Mouse (Mus musculus): Measurements from ENCODE around the gene Cdc123. TPM values are rescaled to one million over a fixed set of nuclear protein-coding genes. Genes with fewer than 3 reads are reported as not detected.

Cdc123 gene
- total and polyA plus RNA-seq, 2 experiments = 29.5 to 92.7 TPM

DNA sequence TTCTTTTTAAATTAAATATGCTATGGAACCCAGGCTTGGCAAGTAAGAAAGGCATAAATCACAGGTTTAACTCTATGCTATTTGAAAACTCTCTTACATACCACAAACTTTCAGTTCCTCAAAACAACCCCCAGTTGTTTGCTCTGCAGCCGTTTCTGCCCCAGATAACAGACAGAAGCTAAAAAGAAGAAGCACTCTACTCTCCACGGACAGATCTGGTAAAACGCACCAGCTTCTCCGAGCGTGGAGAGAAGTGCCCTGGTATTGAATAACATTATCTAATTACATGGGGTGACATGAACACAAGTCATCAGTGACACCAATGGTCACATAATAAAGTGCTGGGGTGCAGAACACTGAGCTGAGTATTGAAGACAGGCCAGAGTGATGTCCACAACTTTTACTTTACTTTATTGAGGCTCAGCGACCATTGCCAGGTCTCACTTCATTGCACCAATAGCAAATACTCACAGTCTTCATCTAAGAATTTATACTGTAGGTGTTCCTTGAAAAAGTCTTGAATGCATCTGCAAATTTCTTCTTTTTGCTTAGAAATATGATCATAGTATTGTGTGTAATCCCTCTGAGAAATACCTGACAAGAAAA lies 40.4 kb downstream of the Cdc123 start:
- Histone ChIP-seq H3K79me2 (ENCODE audit: control insufficient read depth, insufficient read depth, low read length) (no peaks in the 10 kb centered on the region), H3K27me3 (ENCODE audit: control insufficient read depth, insufficient read depth, low read length) (no peaks in the 10 kb centered on the region), H3K4me1 (ENCODE audit: control insufficient read depth, insufficient read depth, low read length) (no peaks in the 10 kb centered on the region), H3K27ac (replicated peaks; ENCODE audit: insufficient read depth, low read depth, low read length) (no peak overlapping the region), H3K4me3 (ENCODE audit: insufficient read depth, low read depth, low read length) (no peak overlapping the region), H3K36me3 (ENCODE audit: control insufficient read depth, insufficient read depth, low read length) (peaks cover 34% of the 10 kb centered on the region), H3K9ac (ENCODE audit: low read depth, low read length) (no peak overlapping the region)
- 86% methylated on average over 6 of the region's 6 CpGs for WGBS
- TF ChIP-seq CTCF (IDR thresholded peaks at IDR 0.05; ENCODE audit: low read depth, low read length) (no peak), POLR2A (IDR thresholded peaks at IDR 0.05; ENCODE audit: extremely low read depth, insufficient read depth, low read length) (no peak)
- peak; percentile 21 for DNase-seq (ENCODE audit: extremely low read depth, low read depth, low spot score)

DNA sequence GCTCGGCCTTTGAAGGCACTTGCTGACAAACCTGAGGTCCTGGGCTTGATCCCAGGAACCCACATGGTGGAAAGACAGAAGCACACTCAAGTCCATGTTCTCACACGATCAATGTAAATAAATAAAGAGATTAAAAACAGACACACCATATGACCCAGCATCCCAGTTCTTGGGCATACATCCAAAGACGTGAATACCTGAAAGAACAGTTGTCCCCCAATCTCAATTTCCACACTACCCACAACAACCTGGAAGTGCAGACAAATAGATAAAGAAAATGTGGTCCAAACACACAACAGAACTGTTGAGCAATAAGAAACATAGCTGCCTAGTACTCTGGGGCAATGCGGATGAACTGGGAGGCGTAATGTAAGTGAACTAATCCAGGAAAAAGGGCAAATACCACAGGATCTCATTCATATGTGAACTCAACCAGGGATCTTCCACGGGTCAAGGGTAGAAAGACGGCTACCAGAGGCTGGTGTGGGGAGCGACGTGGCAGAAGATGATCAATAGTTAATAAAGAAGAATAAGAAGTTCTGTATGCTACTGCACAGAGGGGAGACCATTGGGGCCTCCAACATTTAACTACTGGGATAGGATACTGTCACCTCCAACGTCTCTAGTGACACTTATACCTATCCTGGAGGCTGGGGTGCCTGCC lies 42.9 kb downstream of the Cdc123 start:
- DNase-seq (ENCODE audit: extremely low read depth, low read depth, low spot score) = no peak
- no peaks in the 10 kb centered on the region for H3K27me3 ChIP-seq (ENCODE audit: control insufficient read depth, insufficient read depth, low read length)
- H3K79me2 ChIP-seq (ENCODE audit: control insufficient read depth, insufficient read depth, low read length) = no peaks in the 10 kb centered on the region
- no peak for TF ChIP-seq CTCF (IDR thresholded peaks at IDR 0.05; ENCODE audit: low read depth, low read length)
- TF ChIP-seq POLR2A (IDR thresholded peaks at IDR 0.05; ENCODE audit: extremely low read depth, insufficient read depth, low read length) = no peak
- H3K4me3 ChIP-seq (ENCODE audit: insufficient read depth, low read depth, low read length) = no peak overlapping the region
- H3K27ac ChIP-seq (replicated peaks; ENCODE audit: insufficient read depth, low read depth, low read length) = no peak overlapping the region
- peaks cover 5% of the 10 kb centered on the region; the same call in 1 of the 2 replicates for H3K4me1 ChIP-seq (ENCODE audit: control insufficient read depth, insufficient read depth, low read length)
- 95% methylated on average over 10 of the region's 10 CpGs for WGBS
- H3K36me3 ChIP-seq (ENCODE audit: control insufficient read depth, insufficient read depth, low read length) = peaks cover 27% of the 10 kb centered on the region
- no peak overlapping the region for H3K9ac ChIP-seq (ENCODE audit: low read depth, low read length)

DNA sequence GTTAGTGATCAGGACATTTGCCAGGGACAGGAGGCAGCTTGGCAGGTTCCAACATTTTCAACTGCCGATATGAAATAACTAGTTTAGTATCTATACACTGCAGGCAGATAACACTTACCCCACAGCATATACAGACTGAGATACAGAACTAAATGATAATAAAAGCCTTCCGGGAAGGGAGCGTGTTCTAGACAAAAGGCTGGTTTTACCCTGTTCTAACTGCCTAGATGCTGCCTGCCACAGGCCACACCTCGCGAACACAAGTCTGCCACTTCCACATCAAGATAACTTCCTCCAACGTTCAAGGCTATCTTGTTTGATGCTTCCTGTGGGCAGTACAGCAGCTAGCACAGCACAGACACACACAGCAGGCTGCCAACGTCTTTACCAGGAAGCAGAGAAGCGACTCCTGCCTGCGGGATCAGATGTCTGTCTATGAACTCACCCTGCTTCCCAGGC lies 43.8 kb downstream of the Cdc123 start:
- 76% methylated on average over 9 of the region's 9 CpGs for WGBS
- no peak for TF ChIP-seq CTCF (IDR thresholded peaks at IDR 0.05; ENCODE audit: low read depth, low read length)
- TF ChIP-seq POLR2A (IDR thresholded peaks at IDR 0.05; ENCODE audit: extremely low read depth, insufficient read depth, low read length) = no peak
- H3K36me3 ChIP-seq (ENCODE audit: control insufficient read depth, insufficient read depth, low read length) = peaks cover 33% of the 10 kb centered on the region
- H3K9ac ChIP-seq (ENCODE audit: low read depth, low read length) = no peak overlapping the region
- H3K27ac ChIP-seq (replicated peaks; ENCODE audit: insufficient read depth, low read depth, low read length) = no peak overlapping the region
- H3K79me2 ChIP-seq (ENCODE audit: control insufficient read depth, insufficient read depth, low read length) = no peaks in the 10 kb centered on the region
- peaks cover 5% of the 10 kb centered on the region; the same call in 1 of the 2 replicates for H3K4me1 ChIP-seq (ENCODE audit: control insufficient read depth, insufficient read depth, low read length)
- no peak overlapping the region for H3K4me3 ChIP-seq (ENCODE audit: insufficient read depth, low read depth, low read length)
- DNase-seq (ENCODE audit: extremely low read depth, low read depth, low spot score) = no peak
- no peaks in the 10 kb centered on the region for H3K27me3 ChIP-seq (ENCODE audit: control insufficient read depth, insufficient read depth, low read length)

DNA sequence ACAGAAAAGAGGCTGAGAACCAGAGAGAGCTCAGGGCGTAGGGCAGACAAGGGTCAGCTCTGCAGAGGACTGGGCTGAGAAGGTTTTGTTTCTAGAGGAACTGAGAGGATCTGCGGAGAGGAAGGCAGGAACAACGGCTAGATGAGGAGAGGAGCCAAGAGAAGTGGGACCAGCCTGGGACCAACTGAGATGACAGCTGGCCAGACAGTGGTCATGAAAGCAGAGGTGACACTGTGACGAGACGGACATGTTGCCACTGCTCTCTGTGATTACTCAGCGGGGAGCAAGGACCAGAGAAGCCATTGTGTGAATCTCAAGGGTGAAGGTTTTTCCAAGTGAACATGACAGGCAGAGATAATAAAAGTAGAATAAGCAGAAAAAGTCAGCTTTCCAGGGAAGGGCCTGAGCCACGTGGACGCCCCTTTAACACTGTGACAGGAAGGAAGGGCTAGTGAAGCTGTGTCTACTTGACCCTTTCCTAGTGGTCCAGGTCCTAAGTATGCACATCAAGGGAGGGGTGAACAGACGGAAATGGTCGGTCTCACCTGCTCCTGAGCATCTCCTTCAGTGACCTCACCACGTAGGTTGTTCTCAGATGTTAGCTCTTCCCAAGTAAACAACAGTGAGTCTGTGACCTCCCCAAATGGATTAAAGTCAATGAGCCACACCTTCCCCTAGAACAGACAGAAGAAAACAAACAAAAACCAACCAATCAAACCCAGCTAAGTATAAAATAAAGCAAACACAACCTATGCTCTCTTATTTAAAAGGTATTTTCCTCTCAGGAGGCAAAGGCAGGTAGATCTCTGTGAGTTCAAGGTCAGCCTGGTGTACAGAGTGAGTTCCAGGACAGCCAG lies 46.9 kb downstream of the Cdc123 start:
- peak; percentile 72 for DNase-seq (ENCODE audit: extremely low read depth, low read depth, low spot score)
- H3K36me3 ChIP-seq (ENCODE audit: control insufficient read depth, insufficient read depth, low read length) = peaks cover 24% of the 10 kb centered on the region
- no peak overlapping the region for H3K27ac ChIP-seq (replicated peaks; ENCODE audit: insufficient read depth, low read depth, low read length)

DNA sequence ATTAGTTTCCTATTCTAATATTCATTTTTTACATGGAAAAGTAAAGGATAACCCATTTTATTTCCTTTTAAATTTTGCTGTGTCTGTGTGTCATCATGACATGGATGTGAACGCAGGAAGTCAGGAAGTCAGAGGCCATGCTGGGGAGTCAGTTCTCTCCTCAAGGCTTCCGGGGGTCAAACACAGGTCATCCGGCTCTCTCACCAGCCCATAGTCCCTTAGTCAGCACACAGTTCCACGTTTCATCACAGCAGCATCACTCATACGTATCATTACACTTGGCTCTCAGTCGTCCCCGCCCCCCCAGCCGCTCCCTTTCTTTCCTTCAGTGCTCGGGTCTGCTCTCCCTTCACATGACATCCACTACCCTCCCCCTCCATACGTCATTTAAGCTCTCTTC lies 51.2 kb downstream of the Cdc123 start:
- Histone ChIP-seq H3K9ac (ENCODE audit: low read depth, low read length) (no peak overlapping the region), H3K79me2 (ENCODE audit: control insufficient read depth, insufficient read depth, low read length) (no peaks in the 10 kb centered on the region), H3K27ac (replicated peaks; ENCODE audit: insufficient read depth, low read depth, low read length) (no peak overlapping the region), H3K4me3 (ENCODE audit: insufficient read depth, low read depth, low read length) (no peak overlapping the region), H3K36me3 (ENCODE audit: control insufficient read depth, insufficient read depth, low read length) (peaks cover 20% of the 10 kb centered on the region), H3K27me3 (ENCODE audit: control insufficient read depth, insufficient read depth, low read length) (no peaks in the 10 kb centered on the region), H3K4me1 (ENCODE audit: control insufficient read depth, insufficient read depth, low read length) (peaks cover 4% of the 10 kb centered on the region; the same call in 1 of the 2 replicates)
- DNase-seq (ENCODE audit: extremely low read depth, low read depth, low spot score) = no peak
- TF ChIP-seq CTCF (IDR thresholded peaks at IDR 0.05; ENCODE audit: low read depth, low read length) (no peak), POLR2A (IDR thresholded peaks at IDR 0.05; ENCODE audit: extremely low read depth, insufficient read depth, low read length) (no peak)
- 79% methylated on average over 10 of the region's 10 CpGs for WGBS

More for the DNA sequence above, 46.9 kb downstream of the Cdc123 start:
- Histone ChIP-seq H3K27me3 (ENCODE audit: control insufficient read depth, insufficient read depth, low read length) (no peaks in the 10 kb centered on the region), H3K4me1 (ENCODE audit: control insufficient read depth, insufficient read depth, low read length) (peaks cover 5% of the 10 kb centered on the region; the same call in 1 of the 2 replicates), H3K9ac (ENCODE audit: low read depth, low read length) (no peak overlapping the region), H3K79me2 (ENCODE audit: control insufficient read depth, insufficient read depth, low read length) (no peaks in the 10 kb centered on the region), H3K4me3 (ENCODE audit: insufficient read depth, low read depth, low read length) (no peak overlapping the region)
- WGBS = 59% methylated on average over 11 of the region's 11 CpGs
- TF ChIP-seq CTCF (IDR thresholded peaks at IDR 0.05; ENCODE audit: low read depth, low read length) (no peak), POLR2A (IDR thresholded peaks at IDR 0.05; ENCODE audit: extremely low read depth, insufficient read depth, low read length) (no peak)
